Mouse (Mus musculus) intestine, postnatal 0 days (tissue): Measurements from ENCODE around the gene Tmem214. TPM values are rescaled to one million over a fixed set of nuclear protein-coding genes. Genes with fewer than 3 reads are reported as not detected.

Experiments used
- ATAC-seq: fragments of 200-750 bp; cut with Nextera tagmentation; 2 replicates; pipeline ENCODE4 v1.8.0; 2017; ENCODE audit warnings: mild to moderate bottlenecking, moderate TSS enrichment, moderate library complexity
- H3K27ac ChIP-seq: fragments of 300-500 bp; sonication (generic); 2 replicates; pipeline ENCODE4 v1.5.1; 2014; ENCODE audit warnings: mild to moderate bottlenecking, low read depth, low read length, moderate library complexity
- H3K27me3 ChIP-seq: fragments of 300-500 bp; sonication (generic); replicated peaks from 2 replicates; pipeline ENCODE4 v1.6.1; 2014; ENCODE audit warnings: low read length, mixed read lengths; ENCODE audit not compliant: control insufficient read depth, insufficient read depth
- H3K36me3 ChIP-seq: fragments of 300-500 bp; sonication (generic); 2 replicates; pipeline ENCODE4 v1.6.1; 2014; ENCODE audit warnings: mild to moderate bottlenecking, moderate library complexity; ENCODE audit not compliant: control insufficient read depth, insufficient read depth
- H3K4me1 ChIP-seq: fragments of 300-500 bp; sonication (generic); replicated peaks from 2 replicates; pipeline ENCODE4 v1.6.1; 2014; ENCODE audit warnings: antibody characterized with exemption, low read length, mixed read lengths; ENCODE audit not compliant: control insufficient read depth, insufficient read depth
- H3K4me2 ChIP-seq: fragments of 300-500 bp; sonication (generic); replicated peaks from 2 replicates; pipeline ENCODE4 v1.6.1; 2014; ENCODE audit warnings: low read depth, mild to moderate bottlenecking, moderate library complexity
- H3K4me3 ChIP-seq: fragments of 300-500 bp; sonication (generic); 2 replicates; pipeline ENCODE4 v1.5.1; 2014; ENCODE audit warnings: low read depth, low read length
- H3K9ac ChIP-seq: fragments of 300-500 bp; sonication (generic); 2 replicates; pipeline ENCODE4 v1.6.1; 2014; ENCODE audit warnings: mild to moderate bottlenecking, low read depth, low read length
- H3K9me3 ChIP-seq: fragments of 300-500 bp; sonication (generic); 2 replicates; pipeline ENCODE4 v1.6.1; 2016; ENCODE audit warnings: mixed run types; ENCODE audit not compliant: control insufficient read depth
- CTCF ChIP-seq: sonication (generic); IDR thresholded peaks from 2 replicates; pipeline ENCODE4 v1.5.1; 2016; ENCODE audit warnings: low read depth, mild to moderate bottlenecking, control low read depth, antibody characterized with exemption, moderate library complexity
- WGBS: fragments of 180-500 bp; shearing (Covaris S2); extraction: QIAGEN DNeasy Blood & Tissue Kit; methylation state at CpG from one replicate; pipeline ENCODE4 v1.1.7; 2014; 5-methylcytosine and 5-hydroxymethylcytosine counted together
- polyA plus RNA-seq: library from polyadenylated mRNA; unstranded; fragments of >200 nt; fragmentation: Nextera tagmentation; extraction: Ambion mirVana; gene quantifications from 2 replicates; pipeline ENCODE4 v1.2.1, GENCODE M21; 2015

The Tmem214 gene
- polyA plus RNA-seq, 1 experiment from 2014 or later: 46.1 TPM

DNA sequence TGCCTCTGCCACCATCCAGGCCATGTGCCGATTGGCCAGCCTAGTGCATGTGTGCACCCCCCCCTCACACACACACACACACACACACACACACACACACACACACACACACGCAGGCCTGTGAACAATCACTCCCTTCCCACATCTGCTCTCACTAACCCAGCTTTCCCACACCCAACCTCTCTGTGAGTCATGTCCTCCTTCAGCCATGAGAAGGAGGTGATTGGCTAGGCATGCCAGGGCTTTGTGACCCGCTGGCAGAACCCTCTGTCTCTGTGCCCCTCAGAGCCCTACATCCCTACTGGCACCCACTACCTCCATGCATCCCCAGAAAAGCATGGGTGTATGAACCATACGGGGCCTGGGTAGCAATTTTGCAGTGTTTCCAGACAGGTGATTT is 14.3 kb upstream of the Tmem214 start:
- H3K4me2 ChIP-seq: no peak overlapping the region
- 90% methylated on average over 4 of the region's 4 CpGs for WGBS
- ATAC-seq: no peak

DNA sequence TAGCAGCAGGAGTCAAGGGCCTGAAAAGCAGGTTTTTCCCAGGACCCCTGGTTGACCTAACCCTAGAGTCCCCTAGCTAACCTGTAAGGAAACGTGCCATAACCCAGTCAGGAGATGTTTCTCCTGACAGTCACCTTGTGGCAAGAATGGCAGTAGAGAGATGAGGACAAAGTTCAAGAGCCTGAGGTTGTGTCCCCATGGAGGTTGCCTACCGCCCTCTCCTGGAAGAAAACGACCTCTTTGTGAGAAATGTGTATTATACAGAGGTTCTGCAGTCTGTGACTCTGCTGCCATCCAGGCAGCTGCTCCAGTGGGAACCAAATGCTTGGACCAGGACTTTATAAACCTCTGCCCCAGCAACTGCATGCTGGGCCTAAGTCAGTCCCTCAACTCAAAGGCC is 12.1 kb upstream of the Tmem214 start:
- H3K27me3 ChIP-seq: no peaks in the 10 kb centered on the region
- peak; percentile 34; the same call in 1 of the 2 replicates for ATAC-seq
- TF ChIP-seq CTCF: peak; percentile 75
- no peak overlapping the region for H3K9ac ChIP-seq
- no peak overlapping the region for H3K27ac ChIP-seq
- H3K4me3 ChIP-seq: no peak overlapping the region
- H3K4me2 ChIP-seq: no peak overlapping the region
- no peaks in the 10 kb centered on the region for H3K9me3 ChIP-seq
- H3K4me1 ChIP-seq: peaks cover 4% of the 10 kb centered on the region; the same call in 1 of the 2 replicates
- WGBS: 32% methylated on average over 3 of the region's 3 CpGs
- no peaks in the 10 kb centered on the region for H3K36me3 ChIP-seq

More for the DNA sequence above, 14.3 kb upstream of the Tmem214 start:
- Histone ChIP-seq H3K27me3 (no peaks in the 10 kb centered on the region), H3K27ac (no peak overlapping the region), H3K4me1 (peaks cover 8% of the 10 kb centered on the region; the same call in 1 of the 2 replicates), H3K9ac (no peak overlapping the region), H3K9me3 (no peaks in the 10 kb centered on the region), H3K4me3 (no peak overlapping the region), H3K36me3 (no peaks in the 10 kb centered on the region)
- no peak for TF ChIP-seq CTCF

DNA sequence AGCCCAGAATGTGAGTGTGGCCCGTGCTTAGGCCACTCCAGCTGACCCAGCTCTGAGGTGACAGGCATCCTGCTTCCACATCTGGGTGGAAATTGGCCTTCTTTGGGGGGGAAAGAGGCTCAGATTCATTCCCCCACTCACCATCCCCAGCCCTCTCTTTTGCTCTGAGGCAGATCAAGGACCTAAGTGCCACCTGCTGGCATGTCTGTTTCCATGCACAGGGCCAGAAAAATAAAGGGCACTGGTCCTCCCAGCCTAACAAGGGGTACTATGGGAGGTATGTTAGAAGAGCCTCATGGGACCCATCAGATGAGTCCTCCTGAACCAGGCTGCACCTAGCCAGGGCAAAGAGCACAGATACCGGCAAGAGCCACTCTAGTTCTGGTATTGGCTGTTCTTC is 11.7 kb upstream of the Tmem214 start:
- H3K36me3 ChIP-seq: no peaks in the 10 kb centered on the region
- H3K9me3 ChIP-seq: no peaks in the 10 kb centered on the region
- no peak for ATAC-seq
- TF ChIP-seq CTCF: peak; percentile 48; the same call in 1 of the 2 replicates
- no peak overlapping the region for H3K27ac ChIP-seq
- WGBS: 77% methylated on average over 2 of the region's 2 CpGs
- no peak overlapping the region for H3K4me2 ChIP-seq
- no peaks in the 10 kb centered on the region for H3K27me3 ChIP-seq
- no peak overlapping the region for H3K4me3 ChIP-seq
- H3K9ac ChIP-seq: no peak overlapping the region
- no peaks in the 10 kb centered on the region; the same call in 1 of the 2 replicates for H3K4me1 ChIP-seq

DNA sequence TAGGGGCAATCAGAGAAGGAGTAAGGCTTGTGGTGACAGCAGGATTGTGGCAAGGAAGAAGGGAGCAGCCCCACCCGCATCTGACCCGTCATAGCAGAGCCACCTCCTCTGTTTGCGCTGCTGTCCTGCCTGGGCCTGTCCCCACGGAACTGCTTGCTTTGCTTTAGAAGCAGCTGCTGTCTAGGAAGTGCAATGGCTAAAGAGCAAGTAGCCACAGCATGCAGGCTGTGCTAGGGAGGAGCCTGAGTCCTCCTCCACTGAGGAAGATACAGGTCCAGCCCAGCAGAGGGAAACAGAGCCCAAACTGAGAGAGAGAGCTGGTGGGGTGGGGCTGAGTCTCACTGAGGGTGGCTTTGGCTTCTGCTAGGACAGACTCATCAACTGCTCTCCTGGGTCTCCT is 4.0 kb upstream of the Tmem214 start:
- Histone ChIP-seq H3K4me3 (no peak overlapping the region), H3K9ac (no peak overlapping the region), H3K4me1 (no peaks in the 10 kb centered on the region), H3K27ac (no peak overlapping the region), H3K27me3 (no peaks in the 10 kb centered on the region), H3K36me3 (peaks cover 5% of the 10 kb centered on the region; the same call in 1 of the 2 replicates), H3K4me2 (no peak overlapping the region), H3K9me3 (no peaks in the 10 kb centered on the region)
- peak; percentile 57 for TF ChIP-seq CTCF
- peak; percentile 31 for ATAC-seq
- 30% methylated on average over 4 of the region's 4 CpGs for WGBS

DNA sequence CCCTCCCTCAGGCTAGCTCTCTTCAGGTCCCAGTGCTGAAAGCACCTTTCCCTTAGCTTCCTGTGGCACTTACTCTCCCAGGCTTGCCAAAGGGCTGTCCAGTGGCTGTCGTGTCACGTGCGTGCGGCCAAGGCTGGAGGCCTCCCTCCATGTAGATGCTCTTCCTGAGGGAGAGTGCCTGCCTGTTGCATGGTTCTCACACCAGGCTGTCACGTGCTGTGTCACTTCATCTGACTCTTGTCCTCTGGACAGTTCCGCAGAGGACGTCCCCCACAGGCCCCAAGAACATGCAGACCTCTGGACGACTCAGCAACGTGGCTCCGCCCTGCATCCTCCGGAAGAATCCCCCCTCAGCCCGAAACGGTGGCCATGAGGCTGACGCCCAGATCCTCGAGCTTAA is 3.5 kb upstream of the Tmem214 start:
- H3K27me3 ChIP-seq: no peaks in the 10 kb centered on the region
- TF ChIP-seq CTCF: no peak
- ATAC-seq: no peak; the same call in 1 of the 2 replicates
- no peak overlapping the region for H3K4me3 ChIP-seq
- no peak overlapping the region for H3K27ac ChIP-seq
- no peak overlapping the region for H3K9ac ChIP-seq
- 48% methylated on average over 15 of the region's 15 CpGs for WGBS
- H3K4me1 ChIP-seq: no peaks in the 10 kb centered on the region
- no peaks in the 10 kb centered on the region for H3K9me3 ChIP-seq
- peaks cover 5% of the 10 kb centered on the region; the same call in 1 of the 2 replicates for H3K36me3 ChIP-seq
- no peak overlapping the region for H3K4me2 ChIP-seq

DNA sequence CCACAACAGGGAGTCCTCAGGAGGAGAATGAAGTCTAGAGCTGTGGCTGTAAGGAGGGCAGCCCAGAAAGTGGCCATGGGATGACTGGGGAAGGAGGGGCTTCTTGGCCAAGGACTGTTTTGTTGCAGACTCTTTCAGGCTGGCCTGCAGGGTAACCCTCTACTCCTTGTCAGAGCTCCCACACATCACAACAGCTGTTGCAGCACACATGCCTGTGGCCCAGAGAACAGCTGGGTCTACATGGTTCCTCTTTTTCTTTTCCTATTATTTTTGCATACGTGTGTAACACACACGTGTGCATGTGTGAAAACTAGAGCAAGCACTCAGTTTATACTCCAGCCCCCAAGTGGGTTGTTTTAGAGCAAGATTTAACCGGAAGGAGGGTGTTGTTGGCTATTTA is 941 bp upstream of the Tmem214 start:
- Histone ChIP-seq H3K4me2 (no peak overlapping the region), H3K27ac (no peak overlapping the region), H3K9ac (no peak overlapping the region), H3K4me3 (no peak overlapping the region), H3K36me3 (peaks cover 12% of the 10 kb centered on the region; the same call in 1 of the 2 replicates), H3K9me3 (no peaks in the 10 kb centered on the region), H3K27me3 (no peaks in the 10 kb centered on the region), H3K4me1 (no peaks in the 10 kb centered on the region)
- no peak for ATAC-seq
- 88% methylated on average over 3 of the region's 3 CpGs for WGBS
- TF ChIP-seq CTCF: no peak

DNA sequence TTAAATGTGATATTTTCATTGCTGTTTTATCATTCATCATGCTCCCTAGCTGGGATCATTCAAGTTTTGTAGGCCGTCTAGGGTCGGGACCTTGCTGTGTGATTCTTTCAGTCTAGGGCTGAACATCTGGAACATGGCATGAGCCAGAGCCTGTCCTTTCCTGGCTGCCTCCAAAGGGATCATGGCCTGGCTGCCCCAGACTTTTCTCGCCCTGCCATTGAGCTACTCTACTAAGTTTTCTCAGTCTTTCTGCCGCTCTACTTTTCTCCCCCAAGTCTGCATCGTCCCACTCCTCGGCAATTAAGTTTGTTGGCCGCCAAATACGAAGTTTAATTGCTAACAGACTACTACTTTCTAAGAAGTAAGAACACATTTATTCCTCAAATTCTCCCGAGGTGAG is 1.2 kb downstream of the Tmem214 start:
- H3K4me3 ChIP-seq: peak overlapping the region; percentile 93
- peak overlapping the region; percentile 96 for H3K9ac ChIP-seq
- no peak for TF ChIP-seq CTCF
- no peak overlapping the region for H3K27ac ChIP-seq
- no peak for ATAC-seq
- WGBS: 18% methylated on average over 9 of the region's 9 CpGs
- peaks cover 33% of the 10 kb centered on the region for H3K36me3 ChIP-seq
- no peaks in the 10 kb centered on the region for H3K27me3 ChIP-seq
- H3K9me3 ChIP-seq: no peaks in the 10 kb centered on the region
- H3K4me1 ChIP-seq: no peaks in the 10 kb centered on the region
- H3K4me2 ChIP-seq: peak overlapping the region; percentile 64
